Mouse (Mus musculus): Measurements from ENCODE around the gene Olfr340. TPM values are rescaled to one million over a fixed set of nuclear protein-coding genes. Genes with fewer than 3 reads are reported as not detected.

Gene Olfr340
- not detected for total RNA-seq (2023)

DNA sequence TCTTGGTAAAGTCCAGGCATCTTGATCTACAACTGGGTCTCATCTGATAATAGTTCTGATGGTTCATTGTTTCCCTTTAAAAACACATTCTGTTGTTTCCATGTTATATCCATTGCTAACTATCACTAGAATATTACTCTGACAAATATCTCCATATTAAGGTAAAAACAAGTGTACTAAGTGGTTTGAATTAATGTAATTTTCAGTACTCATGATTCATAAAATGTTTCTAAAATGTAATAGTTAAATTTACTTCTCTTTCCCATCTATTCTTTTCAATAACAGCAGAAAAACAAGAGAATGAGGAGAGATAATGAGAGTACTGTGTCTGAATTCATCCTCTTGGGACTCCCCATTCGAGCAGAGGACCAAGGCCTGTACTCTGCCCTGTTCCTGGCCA, at the start of gene Olfr340:
Olfr340 (plus strand) TSS at position 301 of the 400 bp plus-strand sequence.

DNA sequence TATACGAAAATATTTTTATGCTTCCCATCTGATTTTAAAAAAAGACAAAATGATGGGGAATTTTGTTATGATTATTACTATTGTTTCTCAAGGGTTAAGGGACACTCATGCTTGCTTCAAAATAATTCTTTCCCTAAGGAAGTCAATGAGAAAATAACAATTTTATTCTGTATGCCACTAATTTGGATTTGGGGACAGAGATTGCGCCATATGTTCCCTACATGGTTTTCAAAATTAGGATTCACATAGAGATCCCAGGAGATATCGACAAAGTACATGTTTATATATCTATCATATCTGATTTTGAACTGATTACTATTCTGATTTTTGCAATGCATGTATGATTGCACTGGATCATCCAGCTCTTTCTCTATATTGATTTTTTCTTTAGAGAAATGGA, 33.7 kb upstream of the Olfr340 start, which contains the start of gene Olfr339:
Olfr339 (plus strand) TSS at position 301 of the 400 bp plus-strand sequence.

DNA sequence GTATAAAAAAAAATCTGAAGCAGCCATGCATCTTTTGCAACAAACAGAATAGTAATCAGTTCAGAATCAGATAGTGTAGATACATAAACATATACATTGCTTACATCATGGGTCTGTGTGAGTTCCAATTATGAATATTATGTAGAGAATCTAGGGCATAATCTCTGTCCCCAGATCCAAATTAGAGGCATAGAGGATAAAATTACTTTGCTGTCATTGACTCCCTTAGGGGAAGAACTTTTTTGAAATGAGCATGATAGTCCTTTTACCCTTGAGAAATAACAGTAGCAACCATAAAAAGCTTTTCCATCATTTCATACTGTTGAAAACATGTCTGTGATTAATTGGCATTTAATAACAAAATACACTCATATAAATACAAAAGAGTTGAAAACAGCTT, 30.0 kb downstream of the Olfr340 start, which contains the start of gene Olfr341:
Olfr341 (minus strand) TSS at position 101 of the 400 bp plus-strand sequence.

Other genes starting within 250 kb of the Olfr340 start
- 1 to 10 TPM; 1.2 to 2.2 TPM for gene Ptgs1, start 222.2 kb upstream of the Olfr340 start, total RNA-seq (2023)
- not detected for gene Olfr338, start 79.1 kb upstream of the Olfr340 start, total RNA-seq (2023)
- not detected for gene Olfr339, start 33.6 kb upstream of the Olfr340 start, total RNA-seq (2023)
- not detected for gene Olfr341, start 29.9 kb downstream of the Olfr340 start, total RNA-seq (2023)
- not detected for gene Olfr342, start 72.4 kb downstream of the Olfr340 start, total RNA-seq (2023)
- gene Olfr344, start 114.1 kb downstream of the Olfr340 start, total RNA-seq (2023), result not detected
- gene Olfr345, start 187.5 kb downstream of the Olfr340 start, total RNA-seq (2023), result not detected
- gene Olfr346, start 233.2 kb downstream of the Olfr340 start, total RNA-seq (2023), result not detected

All from T-cell, adult 66 days (primary cell).